Mouse (Mus musculus) liver, postnatal 0 days (tissue): Measurements from ENCODE around the gene Tef. TPM values are rescaled to one million over a fixed set of nuclear protein-coding genes. Genes with fewer than 3 reads are reported as not detected.

Source experiments
- ATAC-seq: fragments of 200-750 bp; cut with Nextera tagmentation; 2 replicates; pipeline ENCODE4 v1.8.0; 2017; ENCODE audit warnings: mild to moderate bottlenecking, moderate library complexity
- DNase-seq: peaks from one replicate; pipeline ENCODE4 v3.0.0-alpha.2; 2016
- H3K27ac ChIP-seq: fragments of 300-500 bp; sonication (generic); 2 replicates; pipeline ENCODE4 v1.5.1; 2014; ENCODE audit warnings: antibody characterized with exemption, moderate library complexity, mild to moderate bottlenecking, low read depth
- H3K27me3 ChIP-seq: fragments of 300-500 bp; sonication (generic); 2 replicates; pipeline ENCODE4 v1.6.1; 2014; ENCODE audit warnings: low read length, control low read depth, mixed read lengths; ENCODE audit not compliant: insufficient read depth
- H3K36me3 ChIP-seq: fragments of 300-500 bp; sonication (generic); replicated peaks from 2 replicates; pipeline ENCODE4 v1.6.1; 2014; ENCODE audit warnings: mild to moderate bottlenecking, control low read depth, low read length, moderate library complexity, mixed read lengths; ENCODE audit not compliant: insufficient read depth
- H3K4me1 ChIP-seq: fragments of 300-500 bp; sonication (generic); 2 replicates; pipeline ENCODE4 v1.6.1; 2014; ENCODE audit warnings: antibody characterized with exemption, mild to moderate bottlenecking, control low read depth; ENCODE audit not compliant: insufficient read depth
- H3K4me2 ChIP-seq: fragments of 300-500 bp; sonication (generic); 2 replicates; pipeline ENCODE4 v1.6.1; 2014; ENCODE audit warnings: low read depth, mild to moderate bottlenecking, low read length, moderate library complexity, mixed read lengths
- H3K4me3 ChIP-seq: fragments of 300-500 bp; sonication (generic); 2 replicates; pipeline ENCODE4 v1.5.1; 2014; ENCODE audit warnings: low read depth, low read length
- H3K9ac ChIP-seq: fragments of 300-500 bp; sonication (generic); replicated peaks from 2 replicates; pipeline ENCODE4 v1.6.1; 2014; ENCODE audit warnings: mild to moderate bottlenecking, moderate library complexity
- H3K9me3 ChIP-seq: fragments of 300-500 bp; sonication (generic); 2 replicates; pipeline ENCODE4 v1.6.1; 2016; ENCODE audit warnings: mild to moderate bottlenecking, control low read depth, low read length, mixed read lengths
- CTCF ChIP-seq: sonication (generic); IDR thresholded peaks from 2 replicates; pipeline ENCODE4 v1.5.1; 2016; ENCODE audit warnings: antibody characterized with exemption, low read depth
- EP300 ChIP-seq: IDR thresholded peaks from 2 replicates; pipeline ENCODE4 v1.6.1; 2016; ENCODE audit warnings: antibody characterized with exemption, low read depth, mild to moderate bottlenecking
- WGBS: fragments of 180-500 bp; shearing (Covaris S2); extraction: QIAGEN DNeasy Blood & Tissue Kit; methylation state at CpG from one replicate; pipeline ENCODE4 v1.1.7; 2014; ENCODE audit not compliant: insufficient replicate concordance; 5-methylcytosine and 5-hydroxymethylcytosine counted together
- polyA plus RNA-seq: library from polyadenylated mRNA; unstranded; fragments of >200 nt; fragmentation: Nextera tagmentation; extraction: Ambion mirVana; gene quantifications from 2 replicates; pipeline ENCODE4 v1.2.1, GENCODE M21; 2015

Gene Tef
- polyA plus RNA-seq, 1 experiment from 2014 or later = 14.0 TPM

GRCm38 (mm10) chr15:81809550-81809949 is 7.3 kb downstream of the Tef start:
- no peaks in the 10 kb centered on the region for H3K27me3 ChIP-seq
- WGBS = 25% methylated on average over 1 of the region's 1 CpGs
- ATAC-seq (no peak), DNase-seq (no peak)
- H3K36me3 ChIP-seq = no peaks in the 10 kb centered on the region
- H3K27ac ChIP-seq = peak overlapping the region; percentile 92
- H3K9me3 ChIP-seq = no peaks in the 10 kb centered on the region
- H3K4me2 ChIP-seq = peak overlapping the region; percentile 83
- H3K4me1 ChIP-seq = peaks cover 29% of the 10 kb centered on the region
- H3K4me3 ChIP-seq = no peak overlapping the region
- H3K9ac ChIP-seq = peak overlapping the region; percentile 60; the same call in 1 of the 2 replicates
- TF ChIP-seq EP300 (no peak), CTCF (no peak)

GRCm38 (mm10) chr15:81810150-81810549 is 7.9 kb downstream of the Tef start:
- WGBS = 1% methylated on average over 10 of the region's 10 CpGs
- ATAC-seq (peak; percentile 38), DNase-seq (peak; percentile 76)
- Histone ChIP-seq H3K9ac (peak overlapping the region; percentile 60), H3K36me3 (no peaks in the 10 kb centered on the region; the same call in 1 of the 2 replicates), H3K27me3 (no peaks in the 10 kb centered on the region), H3K4me1 (peaks cover 29% of the 10 kb centered on the region), H3K4me2 (peak overlapping the region; percentile 83), H3K9me3 (no peaks in the 10 kb centered on the region), H3K4me3 (peak overlapping the region; percentile 58), H3K27ac (peak overlapping the region; percentile 92)
- TF ChIP-seq CTCF = no peak
- no peak; the same call in none of the 2 replicates for TF ChIP-seq EP300

- H3K4me3 ChIP-seq = peak overlapping the region; percentile 58
- WGBS = under 1% methylated on average over 76 of the region's 89 CpGs
- ATAC-seq = peak; percentile 91
- peak overlapping the region; percentile 92 for H3K27ac ChIP-seq
- DNase-seq = peak; percentile 99
- peak overlapping the region; percentile 67 for H3K9ac ChIP-seq
- H3K4me1 ChIP-seq = peaks cover 29% of the 10 kb centered on the region
- TF ChIP-seq CTCF (no peak), EP300 (no peak; the same call in none of the 2 replicates)
- H3K36me3 ChIP-seq = peaks cover 5% of the 10 kb centered on the region
- no peaks in the 10 kb centered on the region for H3K27me3 ChIP-seq
- peak overlapping the region; percentile 83 for H3K4me2 ChIP-seq
- H3K9me3 ChIP-seq = no peaks in the 10 kb centered on the region
Observed at GRCm38 (mm10) chr15:81810671-81811598, 8.7 kb downstream of the Tef start.

GRCm38 (mm10) chr15:81811599-81811996 is 9.4 kb downstream of the Tef start:
- Histone ChIP-seq H3K9me3 (no peaks in the 10 kb centered on the region), H3K4me1 (peaks cover 29% of the 10 kb centered on the region), H3K27me3 (no peaks in the 10 kb centered on the region), H3K27ac (peak overlapping the region; percentile 92), H3K36me3 (peaks cover 9% of the 10 kb centered on the region), H3K4me3 (peak overlapping the region; percentile 58), H3K4me2 (peak overlapping the region; percentile 83), H3K9ac (peak overlapping the region; percentile 67)
- DNase-seq = peak; percentile 83
- TF ChIP-seq EP300 (no peak), CTCF (no peak)
- peak; percentile 43 for ATAC-seq
- WGBS = 4% methylated on average over 19 of the region's 26 CpGs

GRCm38 (mm10) chr15:81812287-81812686 is 10.1 kb downstream of the Tef start:
- ATAC-seq (no peak), DNase-seq (no peak)
- no peaks in the 10 kb centered on the region for H3K27me3 ChIP-seq
- peak overlapping the region; percentile 92 for H3K27ac ChIP-seq
- H3K36me3 ChIP-seq = peaks cover 16% of the 10 kb centered on the region
- peak overlapping the region; percentile 58 for H3K4me3 ChIP-seq
- H3K4me2 ChIP-seq = peak overlapping the region; percentile 83
- H3K4me1 ChIP-seq = peaks cover 26% of the 10 kb centered on the region
- WGBS = 44% methylated on average over 3 of the region's 3 CpGs
- no peaks in the 10 kb centered on the region for H3K9me3 ChIP-seq
- H3K9ac ChIP-seq = peak overlapping the region; percentile 67
- TF ChIP-seq EP300 = no peak
- no peak for TF ChIP-seq CTCF
